Mouse (Mus musculus) C2C12 (cell line): ENCODE measurements around the gene Sult5a1. TPM values are rescaled to one million over a fixed set of nuclear protein-coding genes. Genes with fewer than 3 reads are reported as not detected.
A peak's percentile ranks its signal among the peaks of the same experiment; 100 is the strongest.

Experiments
- H3K27me3 ChIP-seq: one replicate; pipeline ENCODE4 v1.6.1; 2011; ENCODE audit not compliant: control insufficient read depth, insufficient read depth, insufficient read length
- H3K36me3 ChIP-seq: one replicate; pipeline ENCODE4 v1.6.1; 2011; ENCODE audit not compliant: control insufficient read depth, insufficient read depth
- H3K4me3 ChIP-seq: one replicate; pipeline ENCODE4 v1.5.1; 2011; ENCODE audit warnings: mild to moderate bottlenecking, control low read depth; ENCODE audit not compliant: poor library complexity, insufficient read depth, severe bottlenecking
- H3K79me2 ChIP-seq: one replicate; pipeline ENCODE4 v1.6.1; 2011; ENCODE audit not compliant: control insufficient read depth, insufficient read depth
- H3K79me3 ChIP-seq: one replicate; pipeline ENCODE4 v1.6.1; 2011; ENCODE audit warnings: low read depth, control low read depth
- H3ac ChIP-seq: one replicate; pipeline ENCODE3; 2011; ENCODE audit warnings: low read depth; ENCODE audit not compliant: control insufficient read depth, insufficient read length
- CEBPB ChIP-seq: IDR thresholded peaks from one replicate; pipeline ENCODE4 v1.6.1; 2011; ENCODE audit warnings: low read depth, mild to moderate bottlenecking, control low read depth, moderate library complexity
- CTCF ChIP-seq: IDR thresholded peaks from one replicate; pipeline ENCODE4 v1.5.1; 2011; ENCODE audit not compliant: control insufficient read depth, insufficient read depth, insufficient read length
- FOSL1 ChIP-seq: IDR thresholded peaks from one replicate; pipeline ENCODE4 v1.8.0; 2011; ENCODE audit warnings: mild to moderate bottlenecking, low read length; ENCODE audit not compliant: poor library complexity, insufficient read depth, severe bottlenecking
- MAX ChIP-seq: IDR thresholded peaks from one replicate; pipeline ENCODE4 v1.6.1; 2011; ENCODE audit warnings: mild to moderate bottlenecking, control low read depth
- MYOD1 ChIP-seq: IDR thresholded peaks from one replicate; pipeline ENCODE4 v1.6.1; 2011; ENCODE audit warnings: low read depth; ENCODE audit not compliant: control insufficient read depth, insufficient read length
- MYOG ChIP-seq: IDR thresholded peaks from one replicate; pipeline ENCODE4 v1.6.1; 2011; ENCODE audit not compliant: control insufficient read depth, insufficient read length; ENCODE audit errors: extremely low read depth
- USF1 ChIP-seq: IDR thresholded peaks from one replicate; pipeline ENCODE4 v1.6.1; 2011; ENCODE audit warnings: low read depth, mild to moderate bottlenecking, control low read depth, moderate library complexity
- polyA plus RNA-seq: library from polyadenylated mRNA; unstranded; fragments of >200 nt; fragmentation: generic; extraction: Trizol; gene quantifications from one replicate; pipeline ENCODE4 v1.2.1, GENCODE M21; 2012; ENCODE audit warnings: missing spikeins

Sult5a1 gene
- polyA plus RNA-seq, 1 experiment = 0.05 TPM

- H3K4me3 ChIP-seq = no peak overlapping the region
- TF ChIP-seq FOSL1 (no peak), MYOD1 (no peak), CEBPB (no peak), USF1 (no peak), MYOG (no peak), CTCF (no peak), MAX (no peak)
- no peaks in the 10 kb centered on the region for H3K79me2 ChIP-seq
- H3K36me3 ChIP-seq = no peaks in the 10 kb centered on the region
- no peak overlapping the region for H3ac ChIP-seq
- no peaks in the 10 kb centered on the region for H3K27me3 ChIP-seq
- no peaks in the 10 kb centered on the region for H3K79me3 ChIP-seq
These were observed 19.4 kb downstream of the Sult5a1 start for GRCm38 (mm10) chr8:123138741-123139140.

- Histone ChIP-seq H3K79me3 (no peaks in the 10 kb centered on the region), H3ac (no peak overlapping the region), H3K36me3 (no peaks in the 10 kb centered on the region), H3K27me3 (no peaks in the 10 kb centered on the region), H3K4me3 (no peak overlapping the region), H3K79me2 (no peaks in the 10 kb centered on the region)
- TF ChIP-seq MYOD1 = peak; percentile 57
- TF ChIP-seq MAX = no peak
These were observed 20.5 kb downstream of the Sult5a1 start for GRCm38 (mm10) chr8:123137645-123138077.

GRCm38 (mm10) chr8:123136287-123136686 is 21.8 kb downstream of the Sult5a1 start:
- no peaks in the 10 kb centered on the region for H3K79me3 ChIP-seq
- no peak overlapping the region for H3K4me3 ChIP-seq
- H3K36me3 ChIP-seq = no peaks in the 10 kb centered on the region
- H3K27me3 ChIP-seq = no peaks in the 10 kb centered on the region
- no peaks in the 10 kb centered on the region for H3K79me2 ChIP-seq
- no peak for TF ChIP-seq USF1
- TF ChIP-seq CTCF = no peak
- TF ChIP-seq MYOG = no peak
- no peak for TF ChIP-seq CEBPB
- H3ac ChIP-seq = no peak overlapping the region

DNA sequence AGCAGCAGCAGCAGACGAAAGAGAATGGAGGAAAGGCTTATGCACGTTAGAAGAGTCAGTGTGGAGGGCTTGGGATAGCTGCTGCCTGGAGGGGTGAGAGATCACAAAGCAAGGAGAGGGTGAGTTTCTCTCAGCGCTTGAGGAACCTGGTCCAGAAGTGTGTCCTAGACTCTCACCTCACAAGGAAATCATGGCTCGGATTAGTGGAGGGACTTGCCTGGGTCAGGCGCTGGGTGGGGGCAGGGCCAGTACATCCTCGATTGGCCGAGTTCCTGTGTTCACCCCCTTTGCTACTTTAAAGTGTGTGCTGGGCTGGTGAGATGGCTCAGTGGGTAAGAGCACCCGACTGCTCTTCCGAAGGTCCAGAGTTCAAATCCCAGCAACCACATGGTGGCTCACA is 22.3 kb downstream of the Sult5a1 start:
- Histone ChIP-seq H3K79me2 (no peaks in the 10 kb centered on the region), H3ac (no peak overlapping the region), H3K79me3 (no peaks in the 10 kb centered on the region), H3K36me3 (no peaks in the 10 kb centered on the region), H3K4me3 (no peak overlapping the region), H3K27me3 (no peaks in the 10 kb centered on the region)
- TF ChIP-seq USF1 (no peak), FOSL1 (no peak), CTCF (no peak), MYOG (no peak), MYOD1 (no peak), MAX (no peak), CEBPB (no peak)

GRCm38 (mm10) chr8:123135406-123135805 is 22.7 kb downstream of the Sult5a1 start:
- Histone ChIP-seq H3ac (no peak overlapping the region), H3K4me3 (no peak overlapping the region), H3K79me2 (no peaks in the 10 kb centered on the region), H3K79me3 (no peaks in the 10 kb centered on the region), H3K36me3 (no peaks in the 10 kb centered on the region), H3K27me3 (no peaks in the 10 kb centered on the region)
- TF ChIP-seq FOSL1 = no peak

DNA sequence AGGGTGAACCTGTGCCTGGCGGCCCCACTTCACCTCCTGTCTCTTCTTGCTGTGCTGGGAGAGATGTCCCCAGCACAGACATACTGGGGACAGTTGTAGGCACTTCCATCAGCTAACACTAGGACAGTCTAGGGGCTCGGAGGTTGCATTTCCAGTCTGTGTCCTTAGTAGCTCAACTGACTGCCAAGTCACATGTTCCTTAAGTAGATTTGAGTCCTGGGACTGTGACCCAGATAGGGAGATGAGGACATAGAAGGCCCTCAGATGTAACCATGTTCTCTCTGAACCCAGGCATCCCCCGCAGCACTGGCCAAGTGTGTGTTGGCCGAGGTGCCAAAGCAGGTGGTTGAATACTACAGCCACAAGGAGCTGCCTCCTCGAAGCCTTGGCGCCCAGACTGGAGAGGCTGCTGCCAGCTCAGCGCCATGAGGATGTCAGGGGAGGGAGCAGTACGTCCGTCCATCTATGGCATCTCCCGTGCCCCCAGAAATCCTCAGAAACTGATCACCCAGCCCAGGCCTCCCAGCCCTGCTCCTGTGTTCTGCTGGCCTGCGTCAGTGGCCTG is 23.9 kb downstream of the Sult5a1 start:
- no peaks in the 10 kb centered on the region for H3K27me3 ChIP-seq
- TF ChIP-seq CEBPB (no peak), CTCF (no peak)

DNA sequence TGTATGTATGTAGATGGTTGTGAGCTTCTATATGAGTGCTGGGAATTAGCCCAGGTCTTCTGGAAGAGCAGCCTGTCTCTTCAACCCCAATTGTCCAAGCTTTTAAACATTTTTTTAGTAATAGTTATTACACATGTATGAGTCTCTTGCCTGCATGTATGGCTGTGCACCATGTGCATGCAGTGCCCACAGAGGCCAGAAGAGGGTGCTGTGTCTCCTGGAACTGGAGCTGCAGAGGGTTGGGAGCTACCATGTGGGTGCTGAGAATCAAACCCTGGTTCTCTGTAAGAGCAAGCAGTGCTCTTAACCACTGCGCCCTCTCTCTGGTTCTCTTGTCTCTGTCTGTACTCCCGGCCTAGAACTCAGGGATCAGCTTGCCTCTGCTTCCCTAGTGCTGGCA is 25.2 kb downstream of the Sult5a1 start:
- H3K27me3 ChIP-seq = no peaks in the 10 kb centered on the region
- no peaks in the 10 kb centered on the region for H3K36me3 ChIP-seq
- H3K4me3 ChIP-seq = no peak overlapping the region
- TF ChIP-seq FOSL1 = no peak
- no peak for TF ChIP-seq MYOD1
- TF ChIP-seq MYOG = no peak
- no peak for TF ChIP-seq CTCF
- no peak for TF ChIP-seq USF1
- no peak for TF ChIP-seq MAX
- no peak for TF ChIP-seq CEBPB
- H3K79me3 ChIP-seq = no peaks in the 10 kb centered on the region
- no peaks in the 10 kb centered on the region for H3K79me2 ChIP-seq
- H3ac ChIP-seq = no peak overlapping the region

More for the DNA sequence above, 23.9 kb downstream of the Sult5a1 start:
- Histone ChIP-seq H3K79me2 (no peaks in the 10 kb centered on the region), H3K79me3 (no peaks in the 10 kb centered on the region), H3K4me3 (no peak overlapping the region), H3K36me3 (no peaks in the 10 kb centered on the region), H3ac (no peak overlapping the region)
